Mouse (Mus musculus): ENCODE results near the gene Ipo9. TPM values are rescaled to one million over a fixed set of nuclear protein-coding genes. Genes with fewer than 3 reads are reported as not detected.

Gene Ipo9
- polyA plus RNA-seq, 1 experiment from 2014 or later = 102 TPM

GRCm38 (mm10) chr1:135346891-135347290 lies 83.4 kb downstream of the Ipo9 start:
- Histone ChIP-seq H3K4me1 (ENCODE audit: control insufficient read depth, insufficient read depth, low read depth, low read length) (no peaks in the 10 kb centered on the region), H3K4me3 (ENCODE audit: low read length) (no peak overlapping the region)
- ATAC-seq = no peak

GRCm38 (mm10) chr1:135344026-135344425 lies 86.3 kb downstream of the Ipo9 start:
- 74% methylated on average over 4 of the region's 4 CpGs for WGBS
- H3K9me3 ChIP-seq (ENCODE audit: control insufficient read depth, low read length) = no peaks in the 10 kb centered on the region
- no peaks in the 10 kb centered on the region for H3K27me3 ChIP-seq (replicated peaks; ENCODE audit: control insufficient read depth, insufficient read depth, low read length)
- H3K9ac ChIP-seq (ENCODE audit: low read depth, low read length) = no peak overlapping the region
- H3K4me2 ChIP-seq (ENCODE audit: low read length) = no peak overlapping the region
- no peak overlapping the region for H3K27ac ChIP-seq (ENCODE audit: low read depth, low read length)
- no peak overlapping the region for H3K4me3 ChIP-seq (ENCODE audit: low read length)
- ATAC-seq = no peak
- H3K4me1 ChIP-seq (ENCODE audit: control insufficient read depth, insufficient read depth, low read depth, low read length) = no peaks in the 10 kb centered on the region
- H3K36me3 ChIP-seq (ENCODE audit: control insufficient read depth, insufficient read depth, low read length) = no peaks in the 10 kb centered on the region

More at GRCm38 (mm10) chr1:135346891-135347290, 83.4 kb downstream of the Ipo9 start:
- Histone ChIP-seq H3K4me2 (ENCODE audit: low read length) (no peak overlapping the region), H3K9ac (ENCODE audit: low read depth, low read length) (no peak overlapping the region), H3K27ac (ENCODE audit: low read depth, low read length) (no peak overlapping the region), H3K36me3 (ENCODE audit: control insufficient read depth, insufficient read depth, low read length) (no peaks in the 10 kb centered on the region), H3K9me3 (ENCODE audit: control insufficient read depth, low read length) (no peaks in the 10 kb centered on the region), H3K27me3 (replicated peaks; ENCODE audit: control insufficient read depth, insufficient read depth, low read length) (no peaks in the 10 kb centered on the region)
- 73% methylated on average over 3 of the region's 3 CpGs for WGBS

- no peaks in the 10 kb centered on the region for H3K27me3 ChIP-seq (replicated peaks; ENCODE audit: control insufficient read depth, insufficient read depth, low read length)
- H3K4me1 ChIP-seq (ENCODE audit: control insufficient read depth, insufficient read depth, low read depth, low read length) = no peaks in the 10 kb centered on the region
- H3K9ac ChIP-seq (ENCODE audit: low read depth, low read length) = no peak overlapping the region
- no peaks in the 10 kb centered on the region for H3K9me3 ChIP-seq (ENCODE audit: control insufficient read depth, low read length)
- no peaks in the 10 kb centered on the region for H3K36me3 ChIP-seq (ENCODE audit: control insufficient read depth, insufficient read depth, low read length)
- WGBS = 63% methylated on average over 8 of the region's 8 CpGs
- H3K4me2 ChIP-seq (ENCODE audit: low read length) = no peak overlapping the region
- no peak overlapping the region for H3K27ac ChIP-seq (ENCODE audit: low read depth, low read length)
- no peak overlapping the region for H3K4me3 ChIP-seq (ENCODE audit: low read length)
- ATAC-seq = no peak
Measured at GRCm38 (mm10) chr1:135341947-135342346, 88.4 kb downstream of the Ipo9 start.

Small RNA genes within 50 kb of the gene (microRNA-seq; reads per million reads assigned to microRNA genes)
- 1.5 reads per million for gene Mir1231

Other genes starting within 250 kb of the Ipo9 start
- gene Elf3, start 171.9 kb downstream of the Ipo9 start, polyA plus RNA-seq (2015; fragmentation: Nextera tagmentation; extraction: Ambion mirVana) = 0.28 and 0.29 TPM in 2 replicates
- 94.1 and 105 TPM in 2 replicates for gene Rnpep, start 146.4 kb downstream of the Ipo9 start, polyA plus RNA-seq (2015; fragmentation: Nextera tagmentation; extraction: Ambion mirVana)
- 166 and 193 TPM in 2 replicates for gene Timm17a, start 116.7 kb downstream of the Ipo9 start, polyA plus RNA-seq (2015; fragmentation: Nextera tagmentation; extraction: Ambion mirVana)
- gene Lmod1, start 105.7 kb downstream of the Ipo9 start, polyA plus RNA-seq (2015; fragmentation: Nextera tagmentation; extraction: Ambion mirVana) = 0.28 and 0.46 TPM in 2 replicates
- gene Shisa4, start 55.3 kb downstream of the Ipo9 start, polyA plus RNA-seq (2015; fragmentation: Nextera tagmentation; extraction: Ambion mirVana) = 130 and 135 TPM in 2 replicates
- gene Nav1, start 176.8 kb upstream of the Ipo9 start, polyA plus RNA-seq (2015; fragmentation: Nextera tagmentation; extraction: Ambion mirVana) = 48.8 and 50.1 TPM in 2 replicates

All from hindbrain, embryonic 16.5 days (tissue).